Mouse (Mus musculus) retina, postnatal 7 days (tissue): Measurements from ENCODE around the gene Uqcrc2.

ENCODE experiments used
- DNase-seq: peaks from one replicate; pipeline ENCODE4 v3.0.0-alpha.2; 2012; ENCODE audit warnings: low read depth, low spot score

Gene Uqcrc2

GRCm38 (mm10) chr7:120690634-120691033 lies 55.7 kb downstream of the Uqcrc2 start:
- DNase-seq = no peak

GRCm38 (mm10) chr7:120693831-120694375 lies 58.9 kb downstream of the Uqcrc2 start:
- no peak for DNase-seq

GRCm38 (mm10) chr7:120695196-120695595 lies 60.2 kb downstream of the Uqcrc2 start:
- DNase-seq = no peak

- DNase-seq = no peak
These were observed 60.7 kb downstream of the Uqcrc2 start for GRCm38 (mm10) chr7:120695641-120696040.

- DNase-seq = no peak
These were observed 61.4 kb downstream of the Uqcrc2 start for GRCm38 (mm10) chr7:120696331-120696730.

- DNase-seq = no peak
These were observed 64.6 kb downstream of the Uqcrc2 start for GRCm38 (mm10) chr7:120699586-120699985.

- no peak for DNase-seq
These were observed 68.9 kb downstream of the Uqcrc2 start for GRCm38 (mm10) chr7:120703888-120704287.
